Mouse (Mus musculus) MEL (cell line): ENCODE results near the gene Ap1m1. TPM values are rescaled to one million over a fixed set of nuclear protein-coding genes. Genes with fewer than 3 reads are reported as not detected.

Experiments
- DNase-seq: peaks from one replicate; pipeline ENCODE4 v3.0.0; 2011; ENCODE audit warnings: low read depth, low spot score
- H3K27ac ChIP-seq: 2 replicates; pipeline ENCODE4 v1.5.1; 2012; ENCODE audit warnings: low read depth, mild to moderate bottlenecking, control low read depth, low read length, moderate library complexity; ENCODE audit not compliant: control insufficient read depth
- H3K27me3 ChIP-seq, 2 experiments: fragments of 150-350 bp in 1 of 2; sonication (generic) in 1 of 2; 2 replicates each; pipeline ENCODE4 v1.6.1; 2012; ENCODE audit warnings: low read length in 2 of 2, mild to moderate bottlenecking in 2 of 2, improper control_type of control experiment in 1 of 2, moderate library complexity in 1 of 2; ENCODE audit not compliant: insufficient read depth in 2 of 2, control insufficient read depth in 1 of 2
- H3K36me3 ChIP-seq, 2 experiments: 2 replicates each; pipeline ENCODE4 v1.6.1; 2012 to 2014; ENCODE audit warnings: low read length in 2 of 2, improper control_type of control experiment in 1 of 2, inconsistent platforms in 1 of 2, mild to moderate bottlenecking in 1 of 2; ENCODE audit not compliant: insufficient read depth in 2 of 2, control insufficient read depth in 1 of 2
- H3K4me1 ChIP-seq, 2 experiments: fragments of 150-350 bp in 1 of 2; sonication (generic) in 1 of 2; 2 replicates each; pipeline ENCODE4 v1.6.1; 2012; ENCODE audit warnings: low read length in 2 of 2, improper control_type of control experiment in 1 of 2, mild to moderate bottlenecking in 1 of 2; ENCODE audit not compliant: insufficient read depth in 2 of 2, control insufficient read depth in 1 of 2
- H3K4me3 ChIP-seq, 2 experiments: fragments of 150-350 bp in 1 of 2; sonication (generic) in 1 of 2; 2 replicates each; pipeline ENCODE4 v1.5.1; 2012; ENCODE audit warnings: low read depth in 2 of 2, low read length in 2 of 2, mild to moderate bottlenecking in 2 of 2, moderate library complexity in 2 of 2, control low read depth in 1 of 2, improper control_type of control experiment in 1 of 2; ENCODE audit not compliant: control insufficient read depth in 1 of 2, insufficient read depth in 1 of 2
- H3K79me2 ChIP-seq: 2 replicates; pipeline ENCODE4 v1.6.1; 2012; ENCODE audit warnings: mild to moderate bottlenecking, low read length, moderate library complexity; ENCODE audit not compliant: control insufficient read depth, poor library complexity, insufficient read depth
- H3K9ac ChIP-seq: 2 replicates; pipeline ENCODE4 v1.6.1; 2012; ENCODE audit warnings: low read depth, mild to moderate bottlenecking, control low read depth, low read length, moderate library complexity; ENCODE audit not compliant: control insufficient read depth, poor library complexity, severe bottlenecking
- H3K9me3 ChIP-seq: fragments of 150-350 bp; sonication (generic); replicated peaks from 2 replicates; pipeline ENCODE4 v1.6.1; 2012; ENCODE audit warnings: mild to moderate bottlenecking, low read length, improper control_type of control experiment, moderate library complexity; ENCODE audit not compliant: insufficient read depth
- CHD2 ChIP-seq: IDR thresholded peaks from 2 replicates; pipeline ENCODE4 v1.6.1; 2011; ENCODE audit warnings: low read length, improper control_type of control experiment
- CTCF ChIP-seq, 3 experiments: IDR thresholded peaks in 2 of 3; conservative IDR thresholded peaks in 1 of 3; 2 replicates each; pipeline ENCODE4 v1.5.1; 2011 to 2012; ENCODE audit warnings: low read length in 3 of 3, low read depth in 2 of 3, mild to moderate bottlenecking in 2 of 3, improper control_type of control experiment in 1 of 3, inconsistent platforms in 1 of 3, mixed read lengths in 1 of 3, moderate library complexity in 1 of 3; ENCODE audit not compliant: control insufficient read depth in 1 of 3, insufficient read depth in 1 of 3, poor library complexity in 1 of 3, severe bottlenecking in 1 of 3
- EP300 ChIP-seq, 2 experiments: IDR thresholded peaks; 2 replicates each; pipeline ENCODE4 v1.6.1; 2011; ENCODE audit warnings: improper control_type of control experiment in 2 of 2, low read length in 2 of 2, low read depth in 1 of 2, mild to moderate bottlenecking in 1 of 2
- HCFC1 ChIP-seq: IDR thresholded peaks from 2 replicates; pipeline ENCODE4 v1.6.1; 2012; ENCODE audit warnings: low read depth, mild to moderate bottlenecking, inconsistent platforms, low read length, improper control_type of control experiment, moderate library complexity
- KAT2A ChIP-seq: conservative IDR thresholded peaks from 2 replicates; pipeline ENCODE4 v1.6.1; 2012; ENCODE audit warnings: low read depth, low read length, improper control_type of control experiment, inconsistent platforms
- MAX ChIP-seq: IDR thresholded peaks from 2 replicates; pipeline ENCODE4 v1.6.1; 2011; ENCODE audit warnings: low read length, improper control_type of control experiment
- MAZ ChIP-seq: IDR thresholded peaks from 2 replicates; pipeline ENCODE4 v1.6.1; 2012; ENCODE audit warnings: low read depth, mild to moderate bottlenecking, inconsistent platforms, low read length, improper control_type of control experiment
- MXI1 ChIP-seq: IDR thresholded peaks from 2 replicates; pipeline ENCODE4 v1.6.1; 2011; ENCODE audit warnings: mild to moderate bottlenecking, low read depth, low read length, improper control_type of control experiment
- MYB ChIP-seq: IDR thresholded peaks from 2 replicates; pipeline ENCODE4 v1.6.1; 2011; ENCODE audit warnings: mild to moderate bottlenecking, low read depth, low read length, improper control_type of control experiment
- NELFE ChIP-seq: IDR thresholded peaks from 2 replicates; pipeline ENCODE4 v1.6.1; 2011; ENCODE audit warnings: low read depth, low read length, improper control_type of control experiment
- NRF1 ChIP-seq: IDR thresholded peaks from 2 replicates; pipeline ENCODE4 v1.6.1; 2014; ENCODE audit warnings: low read depth, mild to moderate bottlenecking, inconsistent platforms, low read length, improper control_type of control experiment, moderate library complexity; ENCODE audit not compliant: poor library complexity, insufficient read depth, severe bottlenecking
- POLR2A ChIP-seq, 2 experiments: IDR thresholded peaks; 2 replicates each; pipeline ENCODE4 v1.6.1; 2011 to 2012; ENCODE audit warnings: low read length in 2 of 2, mild to moderate bottlenecking in 2 of 2, control low read depth in 1 of 2, improper control_type of control experiment in 1 of 2, low read depth in 1 of 2, moderate library complexity in 1 of 2; ENCODE audit not compliant: control insufficient read depth in 1 of 2, insufficient read depth in 1 of 2, poor library complexity in 1 of 2
- POLR2AphosphoS2 ChIP-seq: IDR thresholded peaks from 2 replicates; pipeline ENCODE4 v1.6.1; 2011; ENCODE audit warnings: low read length, improper control_type of control experiment
- POLR2AphosphoS5 ChIP-seq: IDR thresholded peaks from 2 replicates; pipeline ENCODE4 v1.6.1; 2012; ENCODE audit warnings: low read depth, borderline replicate concordance, mild to moderate bottlenecking, inconsistent platforms, low read length, moderate library complexity, mixed read lengths
- RCOR1 ChIP-seq: IDR thresholded peaks from 2 replicates; pipeline ENCODE4 v1.6.1; 2012; ENCODE audit warnings: low read depth, mild to moderate bottlenecking, inconsistent platforms, low read length, improper control_type of control experiment
- SIN3A ChIP-seq: IDR thresholded peaks from 2 replicates; pipeline ENCODE4 v1.6.1; 2012; ENCODE audit warnings: low read length, improper control_type of control experiment, inconsistent platforms
- TAL1 ChIP-seq: IDR thresholded peaks from 2 replicates; pipeline ENCODE4 v1.6.1; 2012; ENCODE audit warnings: mild to moderate bottlenecking, inconsistent platforms, low read length, moderate library complexity, mixed read lengths
- TBP ChIP-seq: IDR thresholded peaks from 2 replicates; pipeline ENCODE4 v1.8.0; 2011; ENCODE audit warnings: low read depth, low read length, improper control_type of control experiment
- TCF12 ChIP-seq: IDR thresholded peaks from 2 replicates; pipeline ENCODE4 v1.6.1; 2014; ENCODE audit warnings: low read depth, mild to moderate bottlenecking, inconsistent platforms, low read length, improper control_type of control experiment, moderate library complexity
- UBTF ChIP-seq: IDR thresholded peaks from 2 replicates; pipeline ENCODE4 v1.6.1; 2012; ENCODE audit warnings: low read depth, mild to moderate bottlenecking, inconsistent platforms, low read length, improper control_type of control experiment, moderate library complexity, borderline replicate concordance; ENCODE audit not compliant: insufficient read depth
- USF1 ChIP-seq: IDR thresholded peaks from 2 replicates; pipeline ENCODE4 v1.6.1; 2014; ENCODE audit warnings: low read depth, mild to moderate bottlenecking, inconsistent platforms, low read length, improper control_type of control experiment, moderate library complexity
- USF2 ChIP-seq, 2 experiments: IDR thresholded peaks; 2 replicates each; pipeline ENCODE4 v1.6.1; 2011 to 2012; ENCODE audit warnings: improper control_type of control experiment in 2 of 2, low read length in 2 of 2, borderline replicate concordance in 1 of 2, inconsistent platforms in 1 of 2, low read depth in 1 of 2, mild to moderate bottlenecking in 1 of 2; ENCODE audit not compliant: insufficient read depth in 1 of 2
- ZC3H11A ChIP-seq: IDR thresholded peaks from 2 replicates; pipeline ENCODE4 v1.6.1; 2012; ENCODE audit warnings: low read depth, mild to moderate bottlenecking, inconsistent platforms, low read length, improper control_type of control experiment
- ZNF384 ChIP-seq: IDR thresholded peaks from 2 replicates; pipeline ENCODE4 v1.6.1; 2012; ENCODE audit warnings: low read depth, mild to moderate bottlenecking, inconsistent platforms, low read length, improper control_type of control experiment
- polyA plus RNA-seq, 2 experiments: library from polyadenylated mRNA; stranded (reverse) in 1 of 2; unstranded in 1 of 2; fragments of >175 nt in 1 of 2; fragments of >200 nt in 1 of 2; gene quantifications; 2 replicates each; pipeline versions ENCODE4 v1.2.1 to v1.2.4; 2012; ENCODE audit warnings: low replicate concordance in 2 of 2, low read depth in 1 of 2; ENCODE audit not compliant: insufficient read length in 2 of 2, insufficient read depth in 1 of 2, missing spikeins in 1 of 2
- total RNA-seq: library from RNA; depleted of rRNA; stranded (reverse); fragments of 300-350 nt; gene quantifications from 2 replicates; pipeline ENCODE4 v1.2.3, GENCODE M21; 2012

Gene Ap1m1
- total and polyA plus RNA-seq, 3 experiments, result 47.4 to 117 TPM; not detected in 1

- H3K9ac ChIP-seq, result no peak overlapping the region
- no peak for DNase-seq
- H3K4me3 ChIP-seq, result no peak overlapping the region
- peaks cover 0 to 4% of the 10 kb centered on the region in 2 experiments; a peak in 3 of 4 replicates for H3K27me3 ChIP-seq
- no peaks in the 10 kb centered on the region for H3K79me2 ChIP-seq
- no peaks in the 10 kb centered on the region for H3K9me3 ChIP-seq
- H3K4me1 ChIP-seq, result peaks cover 2 to 5% of the 10 kb centered on the region in 2 experiments; a peak in 3 of 4 replicates
- TF ChIP-seq SIN3A (no peak), MYB (no peak), EP300 (IDR thresholded peaks at IDR 0.05; ENCODE audit: low read depth in 1 of 2, low read length in 2 of 2) (no peak), CTCF (IDR thresholded peaks at IDR 0.05 in 2 of 3, conservative IDR thresholded peaks at IDR 0.05 in 1 of 3; ENCODE audit: control insufficient read depth in 1 of 3, insufficient read depth in 1 of 3, low read depth in 2 of 3, low read length in 3 of 3, poor library complexity in 1 of 3, severe bottlenecking in 1 of 3) (no peak), ZC3H11A (no peak), POLR2A (IDR thresholded peaks at IDR 0.05; ENCODE audit: control insufficient read depth in 1 of 2, insufficient read depth in 1 of 2, low read depth in 1 of 2, low read length in 2 of 2, poor library complexity in 1 of 2) (no peak), CHD2 (no peak), HCFC1 (no peak), MAZ (no peak), POLR2AphosphoS5 (no peak), NELFE (no peak)
- no peak overlapping the region for H3K27ac ChIP-seq
- no peaks in the 10 kb centered on the region for H3K36me3 ChIP-seq
Observed at GRCm38 (mm10) chr8:72300654-72301400, 61.0 kb downstream of the Ap1m1 start.

GRCm38 (mm10) chr8:72301497-72301896 is 61.7 kb downstream of the Ap1m1 start:
- no peak overlapping the region for H3K27ac ChIP-seq
- no peak for DNase-seq
- peaks cover 0 to 4% of the 10 kb centered on the region in 2 experiments; a peak in 3 of 4 replicates for H3K27me3 ChIP-seq
- TF ChIP-seq CTCF (IDR thresholded peaks at IDR 0.05 in 2 of 3, conservative IDR thresholded peaks at IDR 0.05 in 1 of 3; ENCODE audit: control insufficient read depth in 1 of 3, insufficient read depth in 1 of 3, low read depth in 2 of 3, low read length in 3 of 3, poor library complexity in 1 of 3, severe bottlenecking in 1 of 3) (no peak), NRF1 (no peak), NELFE (no peak), SIN3A (no peak), TBP (no peak), MAX (no peak), POLR2AphosphoS2 (no peak), USF2 (IDR thresholded peaks at IDR 0.05; ENCODE audit: borderline replicate concordance in 1 of 2, insufficient read depth in 1 of 2, low read depth in 1 of 2, low read length in 2 of 2) (no peak), POLR2A (IDR thresholded peaks at IDR 0.05; ENCODE audit: control insufficient read depth in 1 of 2, insufficient read depth in 1 of 2, low read depth in 1 of 2, low read length in 2 of 2, poor library complexity in 1 of 2) (no peak), MXI1 (no peak), USF1 (no peak), RCOR1 (no peak), MYB (no peak), ZNF384 (no peak), POLR2AphosphoS5 (no peak), UBTF (no peak), KAT2A (no peak), TCF12 (no peak), TAL1 (no peak), EP300 (IDR thresholded peaks at IDR 0.05; ENCODE audit: low read depth in 1 of 2, low read length in 2 of 2) (no peak)
- TF ChIP-seq, all 39 proteins: peak for 0
- no peaks in the 10 kb centered on the region for H3K79me2 ChIP-seq
- no peaks in the 10 kb centered on the region for H3K36me3 ChIP-seq
- H3K4me1 ChIP-seq, result no peaks in the 10 kb centered on the region
- no peaks in the 10 kb centered on the region for H3K9me3 ChIP-seq
- H3K9ac ChIP-seq, result no peak overlapping the region
- no peak overlapping the region for H3K4me3 ChIP-seq
